Mouse (Mus musculus) spleen, adult 12 weeks (tissue): ENCODE results near the gene Cct5.
"Not testable (repeated sequence)": the region's sequence is repeated elsewhere in the genome, so short reads cannot be mapped to it uniquely, and the experiment has no call there.

Source experiments
- DNase-seq: peaks from one replicate; pipeline ENCODE4 v3.0.0; 2022; ENCODE audit warnings: low spot score

Gene Cct5

GRCm38 (mm10) chr15:31599834-31600233, 1.8 kb downstream of the Cct5 start:
- no peak for DNase-seq

- DNase-seq = no peak
These were observed 6.0 kb downstream of the Cct5 start for GRCm38 (mm10) chr15:31595651-31596050.

GRCm38 (mm10) chr15:31594260-31594659, 7.3 kb downstream of the Cct5 start:
- DNase-seq = no peak

GRCm38 (mm10) chr15:31592531-31592930, 9.1 kb downstream of the Cct5 start:
- DNase-seq = no peak

GRCm38 (mm10) chr15:31590176-31590575, 11.4 kb downstream of the Cct5 start:
- no peak for DNase-seq

- no peak for DNase-seq
These were observed 12.5 kb downstream of the Cct5 start for GRCm38 (mm10) chr15:31588989-31589640.

- no peak for DNase-seq
These were observed 13.8 kb downstream of the Cct5 start for GRCm38 (mm10) chr15:31587789-31588188.

- peak; percentile 52 for DNase-seq
These were observed 15.1 kb downstream of the Cct5 start for GRCm38 (mm10) chr15:31586519-31586918.

GRCm38 (mm10) chr15:31586088-31586487, 15.5 kb downstream of the Cct5 start:
- DNase-seq = no peak

- no peak for DNase-seq
These were observed 16.4 kb downstream of the Cct5 start for GRCm38 (mm10) chr15:31585238-31585637.

GRCm38 (mm10) chr15:31583304-31584085, 18.1 kb downstream of the Cct5 start:
- DNase-seq = no peak

GRCm38 (mm10) chr15:31581086-31581485, 20.5 kb downstream of the Cct5 start:
- DNase-seq = not testable (repeated sequence)

- no peak for DNase-seq
These were observed 25.5 kb downstream of the Cct5 start for GRCm38 (mm10) chr15:31576076-31576475.

GRCm38 (mm10) chr15:31573692-31574091, 27.9 kb downstream of the Cct5 start:
- no peak for DNase-seq

GRCm38 (mm10) chr15:31573287-31573686, 28.3 kb downstream of the Cct5 start:
- DNase-seq = no peak

GRCm38 (mm10) chr15:31571906-31572722, 29.5 kb downstream of the Cct5 start:
- no peak for DNase-seq

- DNase-seq = no peak
These were observed 30.6 kb downstream of the Cct5 start for GRCm38 (mm10) chr15:31570959-31571358.

- DNase-seq = no peak
These were observed 32.1 kb downstream of the Cct5 start for GRCm38 (mm10) chr15:31569325-31570022.

GRCm38 (mm10) chr15:31568581-31568996, 33.0 kb downstream of the Cct5 start:
- no peak for DNase-seq

GRCm38 (mm10) chr15:31567431-31567830, 34.2 kb downstream of the Cct5 start:
- DNase-seq = no peak

- no peak for DNase-seq
These were observed 35.8 kb downstream of the Cct5 start for GRCm38 (mm10) chr15:31565786-31566185.

GRCm38 (mm10) chr15:31565184-31565583, 36.4 kb downstream of the Cct5 start, which contains the start of gene Cmbl:
TSS of gene Cmbl (plus strand) at chr15:31565389.
- no peak for DNase-seq
